ENCODE assay signal across 8 mouse cellular contexts in genomic region chr11:53849588-53850320, GRCm38 (mm10). TPM values are rescaled to one million over a fixed set of nuclear protein-coding genes. Genes with fewer than 3 reads are reported as not detected.
A peak's percentile ranks its signal among the peaks of the same experiment; 100 is the strongest.
DNase-seq lines count a peak whose midpoint lies in the region; ATAC-seq and TF ChIP-seq lines count a peak whose summit lies in the region.

No protein-coding gene starts in this region.

- H3K9ac ChIP-seq in intestine, postnatal 0 days (ENCODE audit: low read depth, low read length), result no peak overlapping the region
- no peak overlapping the region for H3K9ac ChIP-seq in limb, embryonic 12.5 days (replicated peaks)
- H3K9ac ChIP-seq in midbrain, postnatal 0 days (replicated peaks; ENCODE audit: low read length, poor library complexity, severe bottlenecking), result no peak overlapping the region

- no peak overlapping the region for H3K4me3 ChIP-seq in intestine, postnatal 0 days (ENCODE audit: low read depth, low read length)
- no peak overlapping the region for H3K4me3 ChIP-seq in limb, embryonic 12.5 days (replicated peaks)
- no peak overlapping the region for H3K4me3 ChIP-seq in midbrain, postnatal 0 days (ENCODE audit: low read depth, low read length)

- 34% methylated on average over 9 of the region's 9 CpGs for WGBS in intestine, postnatal 0 days
- 23% methylated on average over 9 of the region's 9 CpGs for WGBS in limb, embryonic 12.5 days
- WGBS in midbrain, postnatal 0 days, result 33% methylated on average over 9 of the region's 9 CpGs

- no peaks in the 10 kb centered on the region for H3K9me3 ChIP-seq in intestine, postnatal 0 days (ENCODE audit: control insufficient read depth)
- no peaks in the 10 kb centered on the region for H3K9me3 ChIP-seq in limb, embryonic 12.5 days
- H3K9me3 ChIP-seq in midbrain, postnatal 0 days (ENCODE audit: low read length), result no peaks in the 10 kb centered on the region

- DNase-seq in layer of hippocampus, adult 11-12 months (ENCODE audit: low spot score), result peak; percentile 73
- DNase-seq in layer of hippocampus, adult 9-10 months (ENCODE audit: low spot score), result no peak
- peak; percentile 62 for DNase-seq in embryo, embryonic 11.5 days (ENCODE audit: low read depth, low spot score)
- DNase-seq in gastrocnemius, postnatal 4 days (ENCODE audit: low spot score in 2 of 2), result peak; percentile 73 to 87
- DNase-seq in midbrain, postnatal 0 days (ENCODE audit: low spot score), result peak; percentile 83
- DNase-seq in spleen, postnatal 10 days (ENCODE audit: low spot score in 2 of 2), result peak; percentile 58 to 79

- peak overlapping the region; percentile 37 for H3K4me2 ChIP-seq in intestine, postnatal 0 days (replicated peaks; ENCODE audit: low read depth)
- H3K4me2 ChIP-seq in limb, embryonic 12.5 days, result peak overlapping the region; percentile 28
- no peak overlapping the region; the same call in 1 of the 2 replicates for H3K4me2 ChIP-seq in midbrain, postnatal 0 days (ENCODE audit: low read depth, low read length, poor library complexity, severe bottlenecking)

- no peaks in the 10 kb centered on the region for H3K27me3 ChIP-seq in intestine, postnatal 0 days (replicated peaks; ENCODE audit: control insufficient read depth, insufficient read depth, low read length)
- 0 out of 2 replicates have a peak, but pooled peaks cover 5% of the 10 kb centered on the region for H3K27me3 ChIP-seq in limb, embryonic 12.5 days
- H3K27me3 ChIP-seq in midbrain, postnatal 0 days (ENCODE audit: insufficient read depth, low read length), result no peaks in the 10 kb centered on the region; the same call in 1 of the 2 replicates

- peak; percentile 94 for TF ChIP-seq CTCF in intestine, postnatal 0 days (IDR thresholded peaks at IDR 0.05; ENCODE audit: low read depth)
- TF ChIP-seq CTCF in midbrain, postnatal 0 days (IDR thresholded peaks at IDR 0.05), result peak; percentile 83

- no peak overlapping the region for H3K27ac ChIP-seq in intestine, postnatal 0 days (ENCODE audit: low read depth, low read length)
- H3K27ac ChIP-seq in limb, embryonic 12.5 days, result peak overlapping the region; percentile 13; the same call in 1 of the 2 replicates
- H3K27ac ChIP-seq in midbrain, postnatal 0 days (ENCODE audit: low read depth, low read length), result 0 out of 2 replicates have a peak overlapping the region, but pooled peaks have one; percentile 0

- ATAC-seq in intestine, postnatal 0 days, result peak; percentile 72
- ATAC-seq in limb, embryonic 12.5 days (ENCODE audit: insufficient number of reproducible peaks, insufficient read depth, low FRiP score, low TSS enrichment, low read depth), result peak; percentile 75; the same call in 1 of the 2 replicates
- peak; percentile 56; the same call in 1 of the 2 replicates for ATAC-seq in midbrain, postnatal 0 days (ENCODE audit: low FRiP score)

- H3K4me1 ChIP-seq in intestine, postnatal 0 days (replicated peaks; ENCODE audit: control insufficient read depth, insufficient read depth, low read length), result no peaks in the 10 kb centered on the region
- peaks cover 17% of the 10 kb centered on the region for H3K4me1 ChIP-seq in limb, embryonic 12.5 days (replicated peaks)
- H3K4me1 ChIP-seq in midbrain, postnatal 0 days (ENCODE audit: insufficient read depth, low read length), result no peaks in the 10 kb centered on the region

- no peaks in the 10 kb centered on the region for H3K36me3 ChIP-seq in intestine, postnatal 0 days (ENCODE audit: control insufficient read depth, insufficient read depth)
- no peaks in the 10 kb centered on the region for H3K36me3 ChIP-seq in limb, embryonic 12.5 days
- H3K36me3 ChIP-seq in midbrain, postnatal 0 days (ENCODE audit: insufficient read depth, low read length), result no peaks in the 10 kb centered on the region

RNA-seq across cellular contexts. Expression of gene Gm12216, which starts 9.3 kb away (rescaled TPM):
- total RNA-seq in gastrocnemius, postnatal 4 days (2021), result 1 to 10 TPM; 3.2 to 4.6 TPM
- 6.5 and 8.0 TPM in 2 replicates for polyA plus RNA-seq in intestine, postnatal 0 days (2015; fragmentation: Nextera tagmentation; extraction: Ambion mirVana)
- polyA plus RNA-seq in limb, embryonic 12.5 days (2016; fragmentation: Nextera tagmentation; extraction: Ambion mirVana), result 0.65 TPM in 1 of 2 replicates, not detected in the other
- total RNA-seq in midbrain, postnatal 0 days (2014; rRNA removed), result not detected in 2 replicates
- 0.65 and 0.85 TPM in 2 replicates for polyA plus RNA-seq in midbrain, postnatal 0 days (2015; fragmentation: Nextera tagmentation; extraction: Ambion mirVana)

RNA-seq across cellular contexts. Expression of gene Slc22a5, which starts 41.7 kb away (rescaled TPM):
- 1 to 10 TPM; 8.6 to 8.8 TPM for total RNA-seq in gastrocnemius, postnatal 4 days (2021)
- 40.5 and 40.8 TPM in 2 replicates for polyA plus RNA-seq in intestine, postnatal 0 days (2015; fragmentation: Nextera tagmentation; extraction: Ambion mirVana)
- polyA plus RNA-seq in limb, embryonic 12.5 days (2016; fragmentation: Nextera tagmentation; extraction: Ambion mirVana), result 6.4 and 6.7 TPM in 2 replicates
- 13.2 and 13.6 TPM in 2 replicates for total RNA-seq in midbrain, postnatal 0 days (2014; rRNA removed)
- polyA plus RNA-seq in midbrain, postnatal 0 days (2015; fragmentation: Nextera tagmentation; extraction: Ambion mirVana), result 12.8 and 13.0 TPM in 2 replicates
